Mouse (Mus musculus): ENCODE measurements around the gene Magee1. TPM values are rescaled to one million over a fixed set of nuclear protein-coding genes. Genes with fewer than 3 reads are reported as not detected.
A peak's percentile ranks its signal among the peaks of the same experiment; 100 is the strongest.
"Not testable (repeated sequence)": the region's sequence is repeated elsewhere in the genome, so short reads cannot be mapped to it uniquely, and the experiment has no call there.

Gene Magee1
- 112 and 127 TPM in 2 replicates for polyA plus RNA-seq (2012; rRNA removed)

GRCm38 (mm10) chrX:105120275-105121226 lies at the start of gene Magee1:
Gene Magee1, plus strand, starts transcription at chrX:105120378.
- Histone ChIP-seq H3K4me3 (replicated peaks; ENCODE audit: insufficient read depth, low read depth, low read length) (peak within 1 kb of the TSS; percentile 96), H3K27ac (ENCODE audit: insufficient read depth, low read length) (peak within 1 kb of the TSS; percentile 92), H3K4me1 (ENCODE audit: control insufficient read depth, insufficient read depth, low read length) (peaks cover 3% of the 10 kb centered on the region; the same call in 1 of the 2 replicates), H3K27me3 (ENCODE audit: control insufficient read depth, insufficient read depth, low read length) (no peaks in the 10 kb centered on the region)
- DNase-seq = peak; percentile 92 to 94
- WGBS = 3% methylated on average over 62 of the region's 65 CpGs
- TF ChIP-seq CTCF (IDR thresholded peaks at IDR 0.05; ENCODE audit: borderline replicate concordance, insufficient read depth, low read depth, low read length) (no peak), POLR2A (IDR thresholded peaks at IDR 0.05; ENCODE audit: borderline replicate concordance, insufficient read depth, low read length) (peak; percentile 80)

DNA sequence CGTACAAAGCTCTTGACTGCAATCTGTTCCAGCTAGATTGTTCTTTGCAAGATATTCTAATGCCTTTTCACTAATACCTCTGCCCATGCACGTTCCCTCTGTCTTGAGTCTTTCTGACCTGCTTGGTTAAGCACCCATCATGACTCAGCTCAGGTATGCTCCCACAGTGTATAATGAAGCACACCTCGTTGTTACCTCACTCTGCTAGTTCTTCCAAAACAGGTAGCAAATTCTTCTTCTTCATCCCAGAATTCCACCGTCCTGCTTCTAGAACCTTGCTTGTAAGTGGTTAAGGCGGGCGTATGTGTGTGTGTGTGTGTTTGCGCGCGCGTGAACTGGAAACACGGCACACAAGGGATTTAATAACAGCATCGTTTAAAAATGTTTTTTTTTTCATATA lies 41.0 kb upstream of the Magee1 start:
- Histone ChIP-seq H3K4me1 (ENCODE audit: control insufficient read depth, insufficient read depth, low read length) (no peaks in the 10 kb centered on the region), H3K27me3 (ENCODE audit: control insufficient read depth, insufficient read depth, low read length) (no peaks in the 10 kb centered on the region), H3K4me3 (replicated peaks; ENCODE audit: insufficient read depth, low read depth, low read length) (peak overlapping the region; percentile 89), H3K27ac (ENCODE audit: insufficient read depth, low read length) (no peak overlapping the region; the same call in 1 of the 2 replicates)
- TF ChIP-seq POLR2A (IDR thresholded peaks at IDR 0.05; ENCODE audit: borderline replicate concordance, insufficient read depth, low read length) (no peak), CTCF (IDR thresholded peaks at IDR 0.05; ENCODE audit: borderline replicate concordance, insufficient read depth, low read depth, low read length) (no peak)
- 1% methylated on average over 12 of the region's 12 CpGs for WGBS
- no peak for DNase-seq

DNA sequence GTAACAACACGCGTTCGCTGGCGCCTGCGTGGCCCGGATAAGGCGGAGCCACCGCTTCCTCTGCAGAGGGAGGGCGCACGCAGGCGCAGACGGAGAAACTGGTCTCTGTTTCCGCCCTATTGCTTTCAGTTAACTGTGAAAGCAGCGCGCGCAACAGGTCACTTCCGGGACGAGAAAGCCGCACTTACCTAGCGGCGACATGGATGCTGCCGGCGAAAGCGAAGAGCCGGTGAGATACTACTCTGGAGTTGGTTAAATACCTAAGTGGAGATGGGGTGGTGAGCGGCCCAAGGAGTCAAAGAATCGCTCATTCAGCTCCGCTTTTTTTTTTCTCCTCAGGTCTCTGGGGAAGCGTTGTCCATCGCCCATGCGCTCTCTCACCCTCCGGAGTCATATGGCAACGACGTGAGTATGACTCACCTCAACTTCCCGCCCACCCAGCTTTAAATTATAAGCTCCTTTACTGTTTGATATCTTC lies 40.5 kb upstream of the Magee1 start, which contains the start of gene Pbdc1:
Gene Pbdc1, plus strand, starts transcription at position 142 of the 478 bp plus-strand sequence.
- H3K27ac ChIP-seq (ENCODE audit: insufficient read depth, low read length) = no peak within 1 kb of the TSS; the same call in 1 of the 2 replicates
- H3K4me1 ChIP-seq (ENCODE audit: control insufficient read depth, insufficient read depth, low read length) = no peaks in the 10 kb centered on the region
- peak; percentile 90 to 94 for DNase-seq
- H3K27me3 ChIP-seq (ENCODE audit: control insufficient read depth, insufficient read depth, low read length) = no peaks in the 10 kb centered on the region
- peak; percentile 28; the same call in 1 of the 2 replicates for TF ChIP-seq POLR2A (IDR thresholded peaks at IDR 0.05; ENCODE audit: borderline replicate concordance, insufficient read depth, low read length)
- TF ChIP-seq CTCF (IDR thresholded peaks at IDR 0.05; ENCODE audit: borderline replicate concordance, insufficient read depth, low read depth, low read length) = no peak
- H3K4me3 ChIP-seq (replicated peaks; ENCODE audit: insufficient read depth, low read depth, low read length) = peak within 1 kb of the TSS; percentile 89
- WGBS = 2% methylated on average over 35 of the region's 35 CpGs

GRCm38 (mm10) chrX:105080096-105080495 lies 40.1 kb upstream of the Magee1 start:
- TF ChIP-seq CTCF (IDR thresholded peaks at IDR 0.05; ENCODE audit: borderline replicate concordance, insufficient read depth, low read depth, low read length) (no peak), POLR2A (IDR thresholded peaks at IDR 0.05; ENCODE audit: borderline replicate concordance, insufficient read depth, low read length) (no peak)
- Histone ChIP-seq H3K27ac (ENCODE audit: insufficient read depth, low read length) (no peak overlapping the region), H3K4me1 (ENCODE audit: control insufficient read depth, insufficient read depth, low read length) (no peaks in the 10 kb centered on the region), H3K27me3 (ENCODE audit: control insufficient read depth, insufficient read depth, low read length) (no peaks in the 10 kb centered on the region), H3K4me3 (replicated peaks; ENCODE audit: insufficient read depth, low read depth, low read length) (peak overlapping the region; percentile 89)
- 2% methylated on average over 8 of the region's 8 CpGs for WGBS
- DNase-seq = no peak

GRCm38 (mm10) chrX:105083013-105083412 lies 37.2 kb upstream of the Magee1 start:
- not testable (repeated sequence) for H3K4me1 ChIP-seq (ENCODE audit: control insufficient read depth, insufficient read depth, low read length); H3K27me3 ChIP-seq (ENCODE audit: control insufficient read depth, insufficient read depth, low read length); H3K4me3 ChIP-seq (replicated peaks; ENCODE audit: insufficient read depth, low read depth, low read length); H3K27ac ChIP-seq (ENCODE audit: insufficient read depth, low read length); DNase-seq
- 92% methylated on average over 7 of the region's 7 CpGs for WGBS

DNA sequence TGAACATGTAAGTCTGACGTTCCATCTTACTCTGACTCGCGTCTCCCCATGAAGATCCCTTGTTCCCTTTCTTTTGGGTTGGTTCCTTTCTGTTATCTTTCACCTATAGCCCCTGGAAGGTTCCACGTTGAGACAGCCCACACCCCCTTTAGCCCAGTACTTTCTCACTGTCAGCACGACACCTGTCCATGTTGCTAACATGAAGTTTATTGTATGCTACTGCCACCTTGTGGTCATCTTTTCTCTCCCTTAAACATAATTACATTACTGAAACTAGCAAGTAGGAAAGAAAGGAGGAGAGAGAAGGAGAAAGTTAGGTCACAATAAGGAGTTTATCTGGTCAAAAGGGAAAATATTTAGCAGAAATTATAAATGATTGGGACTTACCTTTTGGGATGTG lies 16.0 kb upstream of the Magee1 start:
- DNase-seq = peak in 1 of 2 experiments; percentile 17
- 37% methylated on average over 5 of the region's 5 CpGs for WGBS
- no peak for TF ChIP-seq POLR2A (IDR thresholded peaks at IDR 0.05; ENCODE audit: borderline replicate concordance, insufficient read depth, low read length)
- peak; percentile 34; the same call in 1 of the 2 replicates for TF ChIP-seq CTCF (IDR thresholded peaks at IDR 0.05; ENCODE audit: borderline replicate concordance, insufficient read depth, low read depth, low read length)
- no peak overlapping the region for H3K4me3 ChIP-seq (replicated peaks; ENCODE audit: insufficient read depth, low read depth, low read length)
- H3K27ac ChIP-seq (ENCODE audit: insufficient read depth, low read length) = no peak overlapping the region
- H3K4me1 ChIP-seq (ENCODE audit: control insufficient read depth, insufficient read depth, low read length) = no peaks in the 10 kb centered on the region
- no peaks in the 10 kb centered on the region for H3K27me3 ChIP-seq (ENCODE audit: control insufficient read depth, insufficient read depth, low read length)

- no peaks in the 10 kb centered on the region for H3K27me3 ChIP-seq (ENCODE audit: control insufficient read depth, insufficient read depth, low read length)
- no peak overlapping the region for H3K4me3 ChIP-seq (replicated peaks; ENCODE audit: insufficient read depth, low read depth, low read length)
- TF ChIP-seq CTCF (IDR thresholded peaks at IDR 0.05; ENCODE audit: borderline replicate concordance, insufficient read depth, low read depth, low read length) (no peak), POLR2A (IDR thresholded peaks at IDR 0.05; ENCODE audit: borderline replicate concordance, insufficient read depth, low read length) (no peak)
- 46% methylated on average over 2 of the region's 2 CpGs for WGBS
- peaks cover 3% of the 10 kb centered on the region; the same call in 1 of the 2 replicates for H3K4me1 ChIP-seq (ENCODE audit: control insufficient read depth, insufficient read depth, low read length)
- DNase-seq = no peak
- no peak overlapping the region for H3K27ac ChIP-seq (ENCODE audit: insufficient read depth, low read length)
Observed at GRCm38 (mm10) chrX:105114994-105115393, 5.2 kb upstream of the Magee1 start.

Measured in cerebellum, adult 2 months (tissue).